Mouse (Mus musculus) G1E (cell line): Measurements from ENCODE around the gene Nubpl.

Experiments used
- CTCF ChIP-seq: IDR thresholded peaks from 2 replicates; pipeline ENCODE4 v1.5.1; 2012; ENCODE audit warnings: low read depth, low read length, inconsistent platforms, mixed read lengths
- GATA1 ChIP-seq: IDR thresholded peaks from 2 replicates; pipeline ENCODE4 v1.6.1; 2012; ENCODE audit warnings: borderline replicate concordance, low read length, inconsistent platforms, mixed read lengths
- TAL1 ChIP-seq: conservative IDR thresholded peaks from 2 replicates; pipeline ENCODE4 v1.6.1; 2012; ENCODE audit warnings: low read depth, low read length, inconsistent platforms, mixed read lengths

DNA sequence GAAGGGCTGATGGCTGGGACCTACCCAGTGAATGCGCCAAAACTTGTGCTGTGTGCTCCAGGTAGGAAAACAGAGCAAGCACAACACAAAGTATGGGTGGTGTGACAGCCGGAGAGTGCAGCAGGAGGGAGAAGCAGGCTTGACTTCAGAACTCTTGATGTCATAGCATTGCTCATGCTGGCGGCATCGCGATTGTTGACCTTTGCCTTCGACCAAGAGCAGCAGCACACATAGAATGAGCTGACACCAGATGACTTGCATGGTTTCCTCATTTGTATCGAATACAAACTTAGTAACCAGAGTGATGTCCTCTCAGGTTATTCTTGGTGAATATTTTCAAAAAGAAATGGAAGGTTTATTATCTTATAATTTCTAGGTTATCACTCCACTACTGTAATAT is 211.1 kb downstream of the Nubpl start:
- TF ChIP-seq CTCF: no peak
- no peak for TF ChIP-seq GATA1
- TF ChIP-seq TAL1: no peak
